Mouse (Mus musculus) kidney, embryonic 15.5 days (tissue): ENCODE results near the gene Jade3. TPM values are rescaled to one million over a fixed set of nuclear protein-coding genes. Genes with fewer than 3 reads are reported as not detected.

Source experiments
- ATAC-seq: fragments of 200-750 bp; cut with Nextera tagmentation; replicated peaks from 2 replicates; pipeline ENCODE4 v1.8.0; 2017; ENCODE audit warnings: moderate TSS enrichment; ENCODE audit not compliant: low FRiP score
- H3K27ac ChIP-seq: fragments of 300-500 bp; sonication (generic); 2 replicates; pipeline ENCODE4 v1.5.1; 2015; ENCODE audit warnings: mild to moderate bottlenecking, inconsistent platforms
- H3K27me3 ChIP-seq: fragments of 300-500 bp; sonication (generic); 2 replicates; pipeline ENCODE4 v1.6.1; 2015; ENCODE audit warnings: inconsistent platforms
- H3K36me3 ChIP-seq: fragments of 300-500 bp; sonication (generic); 2 replicates; pipeline ENCODE4 v1.6.1; 2015; ENCODE audit warnings: inconsistent platforms
- H3K4me1 ChIP-seq: fragments of 300-500 bp; sonication (generic); 2 replicates; pipeline ENCODE4 v1.6.1; 2015; ENCODE audit warnings: inconsistent platforms
- H3K4me2 ChIP-seq: fragments of 300-500 bp; sonication (generic); 2 replicates; pipeline ENCODE4 v1.6.1; 2015; ENCODE audit warnings: moderate library complexity, mild to moderate bottlenecking, inconsistent platforms
- H3K4me3 ChIP-seq: fragments of 300-500 bp; sonication (generic); replicated peaks from 2 replicates; pipeline ENCODE4 v1.5.1; 2015; ENCODE audit warnings: mild to moderate bottlenecking, inconsistent platforms
- H3K9ac ChIP-seq: fragments of 300-500 bp; sonication (generic); 2 replicates; pipeline ENCODE4 v1.6.1; 2015; ENCODE audit warnings: mild to moderate bottlenecking, inconsistent platforms
- H3K9me3 ChIP-seq: fragments of 300-500 bp; sonication (generic); replicated peaks from 2 replicates; pipeline ENCODE4 v1.6.1; 2016; ENCODE audit warnings: inconsistent platforms
- WGBS: fragments of 180-500 bp; shearing (Covaris S2); methylation state at CpG from one replicate; pipeline ENCODE4 v1.1.7; 2015; ENCODE audit warnings: mixed read lengths; 5-methylcytosine and 5-hydroxymethylcytosine counted together
- polyA plus RNA-seq: library from polyadenylated mRNA; unstranded; fragments of >200 nt; fragmentation: Nextera tagmentation; extraction: Ambion mirVana; gene quantifications from 2 replicates; pipeline ENCODE4 v1.2.1, GENCODE M21; 2015

Jade3 gene
- polyA plus RNA-seq, 1 experiment from 2014 or later, result 11.2 TPM

DNA sequence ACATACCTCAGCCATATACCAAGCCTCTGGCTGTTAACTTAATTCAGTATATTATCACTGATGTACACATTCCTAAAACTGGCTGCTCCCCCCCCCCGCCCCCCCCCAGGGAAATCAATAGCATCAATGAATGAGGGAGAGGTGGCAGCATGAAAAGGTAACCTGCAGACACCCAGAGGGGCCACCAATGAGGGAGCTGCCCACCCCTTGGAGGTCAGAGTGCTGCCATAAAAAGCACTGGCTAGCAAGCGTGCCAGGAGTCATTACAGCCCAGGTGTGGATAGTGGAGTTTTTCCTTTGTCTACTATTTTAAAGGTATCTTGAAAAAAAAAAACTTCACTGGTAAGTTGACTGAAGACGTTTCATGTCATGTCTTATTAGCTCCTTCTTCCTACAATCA lies 124.0 kb downstream of the Jade3 start, which contains the start of gene Rgn:
Rgn (plus strand) TSS at position 256 of the 400 bp plus-strand sequence.
- no peaks in the 10 kb centered on the region for H3K4me1 ChIP-seq
- 67% methylated on average over 3 of the region's 3 CpGs for WGBS
- peak within 1 kb of the TSS; percentile 32; the same call in 1 of the 2 replicates for H3K27ac ChIP-seq
- H3K27me3 ChIP-seq, result no peaks in the 10 kb centered on the region
- peak within 1 kb of the TSS; percentile 39; the same call in 1 of the 2 replicates for H3K4me3 ChIP-seq
- no peaks in the 10 kb centered on the region for H3K9me3 ChIP-seq
- H3K9ac ChIP-seq, result no peak within 1 kb of the TSS
- peak within 1 kb of the TSS; percentile 58 for H3K4me2 ChIP-seq
- ATAC-seq, result no peak
- no peaks in the 10 kb centered on the region for H3K36me3 ChIP-seq

DNA sequence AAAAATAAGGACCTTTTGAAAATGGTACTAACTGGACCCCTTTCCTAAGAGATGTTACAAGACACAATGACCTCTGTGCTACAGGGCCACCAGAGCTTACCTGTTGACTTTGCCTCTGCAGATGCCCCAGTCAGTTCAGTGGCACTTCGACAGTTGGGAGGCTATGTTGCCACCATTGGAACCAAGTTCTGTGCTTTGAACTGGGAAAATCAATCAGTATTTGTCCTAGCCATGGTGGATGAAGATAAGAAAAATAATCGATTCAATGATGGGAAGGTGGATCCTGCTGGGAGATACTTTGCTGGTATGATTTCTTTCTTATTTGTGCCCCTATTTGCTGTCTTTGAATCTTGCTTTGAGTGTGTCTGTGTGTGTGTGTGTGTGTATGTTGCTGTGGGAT lies 126.7 kb downstream of the Jade3 start:
- no peaks in the 10 kb centered on the region for H3K9me3 ChIP-seq
- H3K36me3 ChIP-seq, result no peaks in the 10 kb centered on the region
- ATAC-seq, result no peak

DNA sequence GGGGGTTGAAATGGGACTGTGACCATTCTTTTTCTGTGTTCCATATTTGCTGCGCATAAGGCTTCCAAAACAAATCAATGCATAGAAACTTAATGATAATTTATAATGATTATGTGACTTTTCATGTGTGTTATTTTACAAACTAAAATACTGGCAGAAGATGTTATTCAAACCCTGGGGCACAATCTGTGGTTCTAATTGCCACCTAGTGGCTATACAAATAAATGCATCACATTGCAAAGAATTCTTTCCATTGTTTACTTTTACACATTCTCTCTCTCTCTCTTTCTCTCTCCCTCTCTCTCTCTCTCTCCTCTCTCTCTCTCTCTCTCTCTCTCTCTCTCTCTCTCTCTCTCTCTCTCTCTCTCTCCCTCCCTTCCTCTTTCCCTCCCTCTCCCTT lies 136.4 kb downstream of the Jade3 start:
- no peaks in the 10 kb centered on the region for H3K4me1 ChIP-seq

More for the DNA sequence above, 126.7 kb downstream of the Jade3 start:
- Histone ChIP-seq H3K4me1 (no peaks in the 10 kb centered on the region), H3K9ac (no peak overlapping the region), H3K27ac (no peak overlapping the region), H3K27me3 (no peaks in the 10 kb centered on the region), H3K4me3 (no peak overlapping the region), H3K4me2 (no peak overlapping the region)
- 86% methylated on average over 2 of the region's 2 CpGs for WGBS

DNA sequence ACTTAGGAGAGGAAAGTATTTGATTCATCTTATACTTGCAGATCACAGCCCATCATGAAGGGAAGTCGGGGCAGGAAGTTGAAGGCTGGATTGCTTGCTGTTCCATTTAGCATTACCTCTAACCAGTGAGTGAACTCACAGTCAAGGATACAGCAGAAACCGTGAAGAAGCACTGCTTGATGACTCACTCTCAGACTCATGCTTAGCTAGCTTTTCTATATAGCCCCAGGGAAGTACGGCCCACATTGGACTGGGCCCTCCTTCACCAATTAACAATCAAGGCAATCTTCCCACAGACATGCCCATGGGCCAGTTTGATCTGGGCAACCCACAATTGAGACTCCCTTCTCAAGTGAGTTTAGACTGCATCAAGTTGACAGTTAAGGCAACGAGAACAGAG lies 138.5 kb downstream of the Jade3 start:
- Histone ChIP-seq H3K9ac (no peak overlapping the region), H3K4me3 (no peak overlapping the region), H3K4me2 (no peak overlapping the region), H3K27ac (no peak overlapping the region), H3K36me3 (no peaks in the 10 kb centered on the region), H3K4me1 (no peaks in the 10 kb centered on the region), H3K9me3 (no peaks in the 10 kb centered on the region), H3K27me3 (no peaks in the 10 kb centered on the region)
- 76% methylated on average over 4 of the region's 4 CpGs for WGBS
- no peak for ATAC-seq

More for the DNA sequence above, 136.4 kb downstream of the Jade3 start:
- H3K27ac ChIP-seq, result no peak overlapping the region
- H3K27me3 ChIP-seq, result no peaks in the 10 kb centered on the region
- no peaks in the 10 kb centered on the region for H3K36me3 ChIP-seq
- no peaks in the 10 kb centered on the region for H3K9me3 ChIP-seq
- H3K4me3 ChIP-seq, result no peak overlapping the region
- no peak for ATAC-seq
- 28% methylated on average over 1 of the region's 1 CpGs for WGBS
- no peak overlapping the region for H3K4me2 ChIP-seq
- H3K9ac ChIP-seq, result no peak overlapping the region

Other genes starting within 250 kb of the Jade3 start
- gene Slc9a7, start 133.9 kb upstream of the Jade3 start, polyA plus RNA-seq, result 1.1 TPM in 2 replicates
- gene Rp2, start 61.2 kb upstream of the Jade3 start, polyA plus RNA-seq, result 18.8 and 23.1 TPM in 2 replicates
- gene Rgn, start 124.1 kb downstream of the Jade3 start, polyA plus RNA-seq, result 8.3 and 9.7 TPM in 2 replicates
- gene Rbm10, start 191.8 kb downstream of the Jade3 start, polyA plus RNA-seq, result 71.5 and 77.9 TPM in 2 replicates
- 251 and 258 TPM in 2 replicates for gene Ndufb11, start 191.9 kb downstream of the Jade3 start, polyA plus RNA-seq
- gene Uba1, start 232.6 kb downstream of the Jade3 start, polyA plus RNA-seq, result 201 and 214 TPM in 2 replicates